Mouse (Mus musculus): ENCODE data around the gene Ncoa5.

DNA sequence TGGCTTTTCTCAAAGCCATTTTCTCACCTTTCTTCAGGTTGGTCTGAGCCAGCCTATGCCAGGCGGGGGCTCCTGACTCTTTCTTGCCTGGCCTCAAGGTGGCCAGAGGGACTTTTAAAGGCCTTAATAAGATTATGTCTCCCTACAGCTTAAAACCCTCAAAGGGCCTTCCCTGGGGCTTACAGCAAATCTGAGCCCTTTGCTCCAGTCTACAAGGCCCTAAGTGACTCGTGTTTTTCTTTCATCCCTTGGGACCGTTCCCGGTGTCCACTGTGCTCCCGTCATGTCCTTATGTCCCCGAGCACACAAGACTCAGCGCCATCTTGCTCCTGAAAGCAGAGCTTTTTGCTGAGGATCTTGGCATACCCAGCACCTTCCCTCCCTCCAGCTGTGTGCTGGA, 46.6 kb upstream of the Ncoa5 start:
- TF ChIP-seq CTCF (IDR thresholded peaks at IDR 0.05; ENCODE audit: low read depth, low read length) (no peak), TAL1 (conservative IDR thresholded peaks at IDR 0.05; ENCODE audit: low read depth, low read length) (no peak)

Data from G1E (cell line).